Mouse (Mus musculus): ENCODE results near the gene Gm4763.

DNA sequence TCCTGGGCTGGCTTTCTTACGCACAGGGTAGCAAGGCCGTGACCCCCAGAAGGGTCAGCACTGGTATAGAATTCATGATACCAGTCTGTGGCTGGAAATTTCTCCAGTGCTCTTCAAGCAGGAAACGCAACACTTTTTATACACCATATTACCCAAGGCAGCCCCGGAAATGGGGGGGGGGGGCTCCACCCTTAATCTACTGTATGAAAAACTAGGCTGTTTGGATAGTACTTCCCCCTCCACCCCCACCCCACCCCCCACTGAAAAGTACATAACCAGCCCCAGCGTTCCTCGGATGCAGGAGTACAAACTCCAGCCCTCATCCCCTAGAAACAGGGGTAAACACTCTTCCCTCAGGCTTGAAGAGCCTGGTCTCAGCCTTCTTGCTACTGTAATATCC, 33.5 kb upstream of the Gm4763 start, which contains the start of gene Cd177:
- no peak for TF ChIP-seq CTCF (IDR thresholded peaks at IDR 0.05; ENCODE audit: low read depth, low read length)
- TF ChIP-seq POLR2AphosphoS5 (IDR thresholded peaks at IDR 0.05; ENCODE audit: insufficient replicate concordance, low read depth, low read length): no peak
- TF ChIP-seq GATA1 (IDR thresholded peaks at IDR 0.05; ENCODE audit: borderline replicate concordance, low read length): no peak
- TF ChIP-seq TAL1 (conservative IDR thresholded peaks at IDR 0.05; ENCODE audit: low read depth, low read length): no peak

Measured in G1E (cell line).